Mouse (Mus musculus) E14TG2a.4 (cell line): Measurements from ENCODE around the gene Gm45337.

Experiments
- CTCF ChIP-seq: conservative IDR thresholded peaks from 2 replicates; pipeline ENCODE4 v1.5.1; 2014; ENCODE audit warnings: low read length
- POU5F1 ChIP-seq: IDR thresholded peaks from 2 replicates; pipeline ENCODE4 v1.6.1; 2014; ENCODE audit warnings: low read length, borderline replicate concordance

DNA sequence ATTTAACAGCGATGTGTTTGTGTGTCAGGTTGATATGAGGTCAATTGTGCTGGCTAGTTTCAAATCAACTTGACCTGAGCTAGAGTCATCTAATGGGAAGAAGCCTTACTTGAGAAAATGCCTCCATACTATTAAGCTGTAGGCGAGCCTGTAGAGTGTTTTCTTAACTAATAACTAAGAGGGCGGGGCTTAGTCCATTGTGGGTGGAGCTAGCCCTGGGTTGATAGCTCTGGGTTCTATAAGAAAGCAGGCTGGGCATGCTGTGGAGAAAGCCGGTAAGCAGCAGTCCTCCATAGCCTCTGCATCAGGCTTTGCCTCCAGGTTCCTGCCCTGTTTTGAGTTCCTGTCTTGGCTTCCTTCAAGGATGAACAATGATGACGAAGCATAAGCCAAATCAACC is 39.7 kb downstream of the Gm45337 start:
- TF ChIP-seq CTCF (no peak), POU5F1 (no peak)
